Mouse (Mus musculus): ENCODE measurements around the gene Gm19668. TPM values are rescaled to one million over a fixed set of nuclear protein-coding genes. Genes with fewer than 3 reads are reported as not detected.
"Not testable (repeated sequence)": the region's sequence is repeated elsewhere in the genome, so short reads cannot be mapped to it uniquely, and the experiment has no call there.

Gm19668 gene
- total RNA-seq, 2 experiments from 2014 or later: not detected

GRCm38 (mm10) chr10:77772142-77772541 is 26.8 kb downstream of the Gm19668 start:
- intact Hi-C loops (cut with DNase I); DNase-seq: not testable (repeated sequence)

GRCm38 (mm10) chr10:77771225-77771624 is 27.7 kb downstream of the Gm19668 start, which contains the start of gene Gm3238:
Gene Gm3238 (minus strand): TSS chr10:77771325.
- DNase-seq: not testable (repeated sequence)

GRCm38 (mm10) chr10:77769727-77770126 is 29.2 kb downstream of the Gm19668 start:
- intact Hi-C loops (cut with DNase I): no loop called here

More at GRCm38 (mm10) chr10:77771225-77771624, 27.7 kb downstream of the Gm19668 start, which contains the start of gene Gm3238:
- intact Hi-C loops (cut with DNase I): not testable (repeated sequence)

DNA sequence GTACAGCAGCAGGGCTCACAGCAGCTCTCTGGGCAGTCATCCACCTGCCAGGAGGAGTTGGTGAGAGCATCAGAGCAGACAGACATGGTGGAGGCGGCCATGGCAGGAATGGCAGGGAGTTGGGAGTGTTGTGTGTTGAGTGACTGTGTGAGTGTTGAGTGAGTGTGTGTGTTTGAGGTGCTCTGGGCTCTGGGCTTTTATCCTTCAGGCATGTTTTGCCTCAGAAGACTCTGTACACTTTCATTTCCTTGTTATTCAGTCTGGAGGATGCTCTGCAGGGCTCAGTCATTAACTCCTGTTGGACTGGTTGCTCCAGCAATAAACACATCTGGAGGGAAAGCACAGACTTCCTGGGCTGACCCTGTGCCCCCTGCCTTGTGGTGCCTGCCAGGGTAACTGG is 39.4 kb downstream of the Gm19668 start, which contains the start of gene Gm3233:
Gm3233 (minus strand) TSS at position 101 of the 400 bp plus-strand sequence.
- intact Hi-C loops (cut with DNase I); DNase-seq: not testable (repeated sequence)

More at GRCm38 (mm10) chr10:77769727-77770126, 29.2 kb downstream of the Gm19668 start:
- no peak for DNase-seq

- DNase-seq: no peak
- intact Hi-C loops (cut with DNase I): no loop called here
These were observed 45.5 kb downstream of the Gm19668 start for GRCm38 (mm10) chr10:77753448-77753847.

- intact Hi-C loops (cut with DNase I); DNase-seq: not testable (repeated sequence)
These were observed 46.6 kb downstream of the Gm19668 start for GRCm38 (mm10) chr10:77752312-77752711.

DNA sequence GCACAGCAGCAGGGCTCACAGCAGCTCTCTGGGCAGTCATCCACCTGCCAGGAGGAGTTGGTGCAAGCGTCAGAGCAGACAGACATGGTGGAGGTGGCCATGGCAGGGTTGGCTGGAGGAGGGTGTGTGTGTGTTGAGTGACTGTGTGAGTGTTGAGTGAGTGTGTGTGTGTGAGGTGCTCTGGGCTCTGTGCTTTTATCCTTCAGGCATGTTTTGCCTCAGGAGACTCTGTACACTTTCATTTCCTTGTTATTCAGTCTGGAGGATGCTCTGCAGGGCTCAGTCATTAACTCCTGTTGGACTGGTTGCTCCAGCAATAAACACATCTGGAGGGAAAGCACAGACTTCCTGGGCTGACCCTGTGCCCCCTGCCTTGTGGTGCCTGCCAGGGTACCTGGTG is 47.7 kb downstream of the Gm19668 start, which contains the start of gene Gm9736:
Gm9736 (minus strand) TSS at position 101 of the 400 bp plus-strand sequence.
- DNase-seq; intact Hi-C loops (cut with DNase I): not testable (repeated sequence)

DNA sequence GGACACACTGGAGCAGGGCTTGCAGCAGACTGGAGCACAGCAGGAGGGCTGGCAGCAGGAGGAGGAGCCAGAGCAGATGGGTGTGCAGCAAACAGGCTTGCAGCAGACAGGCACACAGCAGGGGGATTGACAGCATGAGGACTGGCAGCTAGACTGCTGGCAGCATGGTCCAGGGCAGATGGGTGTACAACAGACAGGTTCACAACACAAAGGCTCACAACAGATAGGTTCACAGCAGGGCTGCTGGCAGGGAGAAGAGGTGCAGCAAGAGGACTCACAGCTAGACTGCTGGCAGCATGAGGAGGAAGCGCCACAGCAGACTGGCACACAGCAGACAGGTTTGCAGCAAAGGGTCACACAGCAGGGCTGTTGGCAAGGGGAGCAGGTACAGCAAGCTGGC is 48.2 kb downstream of the Gm19668 start:
- intact Hi-C loops (cut with DNase I); DNase-seq: not testable (repeated sequence)

Other genes starting within 250 kb of the Gm19668 start
- gene Pttg1ip, start 217.4 kb downstream of the Gm19668 start, total RNA-seq (2021): 100 to 1,000 TPM; 137 to 138 TPM
- 10 to 100 TPM; 52.9 to 58.9 TPM for gene Sumo3, start 193.0 kb downstream of the Gm19668 start, total RNA-seq (2021)
- gene Gm49325, start 192.9 kb downstream of the Gm19668 start, total RNA-seq (2021): 10 to 100 TPM; 10.6 to 17.6 TPM
- gene Ube2g2, start 176.9 kb downstream of the Gm19668 start, total RNA-seq (2021): 10 to 100 TPM; 65.2 to 73.4 TPM
- not detected for gene Tspear, start 112.6 kb downstream of the Gm19668 start, total RNA-seq (2021)
- gene Gm19402, start 108.4 kb downstream of the Gm19668 start, total RNA-seq (2021): not detected
- gene Gm9508, start 101.9 kb downstream of the Gm19668 start, total RNA-seq (2021): not detected
- not detected for gene Gm10272, start 92.5 kb downstream of the Gm19668 start, total RNA-seq (2021)
- not detected for gene Gm10024, start 87.7 kb downstream of the Gm19668 start, total RNA-seq (2021)
- gene Gm10142, start 83.3 kb downstream of the Gm19668 start, total RNA-seq (2021): not detected
- gene Krtap12-1, start 78.5 kb downstream of the Gm19668 start, total RNA-seq (2021): not detected
- not detected for gene Gm10100, start 72.6 kb downstream of the Gm19668 start, total RNA-seq (2021)
- gene Gm18596, start 56.5 kb downstream of the Gm19668 start, total RNA-seq (2021): not detected
- gene Gm9736, start 47.8 kb downstream of the Gm19668 start, total RNA-seq (2021): not detected
- gene Gm3233, start 39.5 kb downstream of the Gm19668 start, total RNA-seq (2021): not detected
- not detected for gene Gm3238, start 27.8 kb downstream of the Gm19668 start, total RNA-seq (2021)
- not detected for gene Gm7138, start 22.2 kb downstream of the Gm19668 start, total RNA-seq (2021)
- not detected for gene Gm3250, start 16.6 kb downstream of the Gm19668 start, total RNA-seq (2021)
- not detected for gene Gm7137, start 10.9 kb downstream of the Gm19668 start, total RNA-seq (2021)
- gene Gm9639, start 4.1 kb downstream of the Gm19668 start, total RNA-seq (2021): not detected
- not detected for gene Gm9507, start 12.7 kb upstream of the Gm19668 start, total RNA-seq (2021)
- not detected for gene Gm2696, start 15.5 kb upstream of the Gm19668 start, total RNA-seq (2021)
- not detected for gene Krtap10-4, start 28.0 kb upstream of the Gm19668 start, total RNA-seq (2021)
- not detected for gene Krtap10-10, start 36.8 kb upstream of the Gm19668 start, total RNA-seq (2021)
- not detected for gene Gm36176, start 47.7 kb upstream of the Gm19668 start, total RNA-seq (2021)
- gene Gm10318, start 53.7 kb upstream of the Gm19668 start, total RNA-seq (2021): not detected
- gene Gm3285, start 62.8 kb upstream of the Gm19668 start, total RNA-seq (2021): not detected
- under 1 TPM; 0.54 to 0.94 TPM for gene Lrrc3, start 103.4 kb upstream of the Gm19668 start, total RNA-seq (2021)
- 1 to 10 TPM in 1 of 2 experiments, under 1 TPM in 1; 0.31 to 1.5 TPM for gene Trpm2, start 171.4 kb upstream of the Gm19668 start, total RNA-seq (2021)
- gene 1810043G02Rik, start 179.4 kb upstream of the Gm19668 start, total RNA-seq (2021): 10 to 100 TPM in 1 of 2 experiments, 1 to 10 TPM in 1; 9.3 to 10.3 TPM
- gene Pfkl, start 210.9 kb upstream of the Gm19668 start, total RNA-seq (2021): 100 to 1,000 TPM in 1 of 2 experiments, 10 to 100 TPM in 1; 97.8 to 116 TPM
- gene Dnmt3l, start 242.8 kb upstream of the Gm19668 start, total RNA-seq (2021): not detected
- not detected for gene Aire, start 244.5 kb upstream of the Gm19668 start, total RNA-seq (2021)